Mouse (Mus musculus) forebrain, embryonic 15.5 days (tissue): Measurements from ENCODE around the gene Sh2d2a. TPM values are rescaled to one million over a fixed set of nuclear protein-coding genes. Genes with fewer than 3 reads are reported as not detected.

Source experiments
- ATAC-seq: fragments of 200-750 bp; cut with Nextera tagmentation; replicated peaks from 2 replicates; pipeline ENCODE4 v1.8.0; 2017; ENCODE audit warnings: mild to moderate bottlenecking, moderate TSS enrichment, moderate library complexity
- H3K27ac ChIP-seq: fragments of 300-500 bp; sonication (generic); replicated peaks from 2 replicates; pipeline ENCODE4 v1.5.1; 2015; ENCODE audit warnings: mild to moderate bottlenecking, inconsistent platforms
- H3K27me3 ChIP-seq: fragments of 300-500 bp; sonication (generic); 2 replicates; pipeline ENCODE4 v1.6.1; 2015; ENCODE audit warnings: inconsistent platforms
- H3K36me3 ChIP-seq: fragments of 300-500 bp; sonication (generic); 2 replicates; pipeline ENCODE4 v1.6.1; 2015; ENCODE audit warnings: mild to moderate bottlenecking, inconsistent platforms
- H3K4me1 ChIP-seq: fragments of 300-500 bp; sonication (generic); 2 replicates; pipeline ENCODE4 v1.6.1; 2015; ENCODE audit warnings: inconsistent platforms
- H3K4me2 ChIP-seq: fragments of 300-500 bp; sonication (generic); replicated peaks from 2 replicates; pipeline ENCODE4 v1.6.1; 2015; ENCODE audit warnings: mild to moderate bottlenecking, inconsistent platforms
- H3K4me3 ChIP-seq: fragments of 300-500 bp; sonication (generic); 2 replicates; pipeline ENCODE4 v1.5.1; 2015; ENCODE audit warnings: mild to moderate bottlenecking, inconsistent platforms
- H3K9ac ChIP-seq: fragments of 300-500 bp; sonication (generic); replicated peaks from 2 replicates; pipeline ENCODE4 v1.6.1; 2015; ENCODE audit warnings: mild to moderate bottlenecking, inconsistent platforms
- H3K9me3 ChIP-seq: fragments of 300-500 bp; sonication (generic); 2 replicates; pipeline ENCODE4 v1.6.1; 2016; ENCODE audit warnings: inconsistent platforms
- WGBS: fragments of 180-500 bp; shearing (Covaris S2); methylation state at CpG from one replicate; pipeline ENCODE4 v1.1.7; 2015; ENCODE audit warnings: mixed read lengths; 5-methylcytosine and 5-hydroxymethylcytosine counted together
- polyA plus RNA-seq: library from polyadenylated mRNA; unstranded; fragments of >200 nt; fragmentation: Nextera tagmentation; extraction: Ambion mirVana; gene quantifications from 2 replicates; pipeline ENCODE4 v1.2.1, GENCODE M21; 2015

The Sh2d2a gene
- polyA plus RNA-seq, 1 experiment from 2014 or later: not detected

DNA sequence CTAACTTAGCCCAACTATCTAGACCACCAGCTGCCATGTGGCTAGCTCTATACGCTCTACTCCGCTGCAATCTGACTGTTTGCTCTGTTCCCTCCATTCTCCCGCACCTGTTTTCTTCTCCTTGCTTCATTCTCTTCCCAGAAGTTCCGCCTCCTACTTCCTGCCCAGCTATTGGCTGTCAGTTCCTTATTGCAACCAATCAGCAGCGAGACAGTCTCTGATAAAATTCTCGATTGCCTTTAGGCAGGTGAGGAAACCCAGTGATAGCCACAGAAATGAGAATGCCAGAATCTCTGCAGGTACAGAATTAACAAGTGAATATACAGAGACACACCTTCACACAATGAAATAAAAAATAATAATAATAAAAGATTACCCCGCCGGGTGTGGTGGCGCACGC is 17.5 kb upstream of the Sh2d2a start:
- no peak overlapping the region for H3K4me2 ChIP-seq
- H3K4me1 ChIP-seq: no peaks in the 10 kb centered on the region
- no peaks in the 10 kb centered on the region for H3K9me3 ChIP-seq
- no peak overlapping the region for H3K27ac ChIP-seq
- H3K36me3 ChIP-seq: no peaks in the 10 kb centered on the region
- no peak overlapping the region for H3K4me3 ChIP-seq
- H3K27me3 ChIP-seq: no peaks in the 10 kb centered on the region
- WGBS: 57% methylated on average over 10 of the region's 10 CpGs
- ATAC-seq: no peak
- H3K9ac ChIP-seq: no peak overlapping the region

GRCm38 (mm10) chr3:87832109-87832859 is 14.3 kb upstream of the Sh2d2a start:
- ATAC-seq: no peak

GRCm38 (mm10) chr3:87833482-87833881 is 13.1 kb upstream of the Sh2d2a start:
- H3K9ac ChIP-seq: no peak overlapping the region
- no peak overlapping the region for H3K4me3 ChIP-seq
- H3K4me2 ChIP-seq: no peak overlapping the region
- WGBS: 65% methylated on average over 5 of the region's 5 CpGs
- no peak overlapping the region for H3K27ac ChIP-seq
- no peaks in the 10 kb centered on the region for H3K27me3 ChIP-seq
- ATAC-seq: no peak
- H3K4me1 ChIP-seq: no peaks in the 10 kb centered on the region
- H3K36me3 ChIP-seq: no peaks in the 10 kb centered on the region
- no peaks in the 10 kb centered on the region for H3K9me3 ChIP-seq

More at GRCm38 (mm10) chr3:87832109-87832859, 14.3 kb upstream of the Sh2d2a start:
- Histone ChIP-seq H3K27ac (no peak overlapping the region), H3K9ac (no peak overlapping the region), H3K27me3 (no peaks in the 10 kb centered on the region), H3K4me2 (no peak overlapping the region), H3K36me3 (no peaks in the 10 kb centered on the region), H3K9me3 (no peaks in the 10 kb centered on the region), H3K4me3 (no peak overlapping the region), H3K4me1 (no peaks in the 10 kb centered on the region)
- 86% methylated on average over 7 of the region's 7 CpGs for WGBS

GRCm38 (mm10) chr3:87838622-87839021 is 7.9 kb upstream of the Sh2d2a start:
- no peak overlapping the region for H3K9ac ChIP-seq
- no peaks in the 10 kb centered on the region for H3K4me1 ChIP-seq
- no peak overlapping the region for H3K4me3 ChIP-seq
- H3K27me3 ChIP-seq: no peaks in the 10 kb centered on the region
- H3K4me2 ChIP-seq: no peak overlapping the region
- WGBS: 3% methylated on average over 4 of the region's 4 CpGs
- H3K36me3 ChIP-seq: no peaks in the 10 kb centered on the region
- no peak for ATAC-seq
- H3K27ac ChIP-seq: no peak overlapping the region
- no peaks in the 10 kb centered on the region for H3K9me3 ChIP-seq

- no peak overlapping the region for H3K9ac ChIP-seq
- H3K4me3 ChIP-seq: no peak overlapping the region
- H3K36me3 ChIP-seq: no peaks in the 10 kb centered on the region
- H3K4me1 ChIP-seq: no peaks in the 10 kb centered on the region
- H3K27ac ChIP-seq: no peak overlapping the region
- ATAC-seq: no peak
- H3K4me2 ChIP-seq: no peak overlapping the region
- no peaks in the 10 kb centered on the region for H3K27me3 ChIP-seq
- no peaks in the 10 kb centered on the region for H3K9me3 ChIP-seq
Measured at GRCm38 (mm10) chr3:87840858-87841257, 5.7 kb upstream of the Sh2d2a start.

DNA sequence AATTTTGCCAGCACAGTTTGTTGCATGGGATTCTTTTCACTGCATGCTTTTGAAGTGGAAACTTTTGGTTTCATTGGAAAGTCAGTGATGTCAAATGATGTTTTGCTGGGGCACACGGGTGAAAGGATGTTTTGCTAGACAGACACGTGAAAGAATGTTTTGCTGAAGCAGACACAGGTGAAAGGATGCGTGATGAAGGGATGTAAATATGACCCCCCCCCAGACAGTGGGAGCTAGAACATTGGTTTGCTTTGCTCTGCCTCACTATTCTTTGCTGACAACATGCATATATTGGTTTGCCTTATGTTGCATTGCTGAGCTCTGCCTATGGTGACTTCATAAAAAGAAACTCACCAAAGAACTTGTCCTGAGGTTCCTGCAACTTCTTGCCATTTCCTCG is 1.6 kb upstream of the Sh2d2a start:
- no peaks in the 10 kb centered on the region for H3K27me3 ChIP-seq
- H3K4me3 ChIP-seq: no peak overlapping the region
- no peak overlapping the region for H3K9ac ChIP-seq
- H3K9me3 ChIP-seq: no peaks in the 10 kb centered on the region
- no peak overlapping the region for H3K4me2 ChIP-seq
- WGBS: 86% methylated on average over 4 of the region's 4 CpGs
- H3K36me3 ChIP-seq: no peaks in the 10 kb centered on the region
- no peaks in the 10 kb centered on the region for H3K4me1 ChIP-seq
- H3K27ac ChIP-seq: no peak overlapping the region
- ATAC-seq: no peak

- H3K36me3 ChIP-seq: no peaks in the 10 kb centered on the region
- WGBS: 76% methylated on average over 4 of the region's 4 CpGs
- no peak overlapping the region for H3K4me3 ChIP-seq
- H3K27ac ChIP-seq: no peak overlapping the region
- H3K9me3 ChIP-seq: no peaks in the 10 kb centered on the region
- H3K27me3 ChIP-seq: no peaks in the 10 kb centered on the region
- no peak overlapping the region for H3K9ac ChIP-seq
- ATAC-seq: no peak
- H3K4me1 ChIP-seq: no peaks in the 10 kb centered on the region
- no peak overlapping the region for H3K4me2 ChIP-seq
Measured at GRCm38 (mm10) chr3:87846186-87846585, 369 bp upstream of the Sh2d2a start.

DNA sequence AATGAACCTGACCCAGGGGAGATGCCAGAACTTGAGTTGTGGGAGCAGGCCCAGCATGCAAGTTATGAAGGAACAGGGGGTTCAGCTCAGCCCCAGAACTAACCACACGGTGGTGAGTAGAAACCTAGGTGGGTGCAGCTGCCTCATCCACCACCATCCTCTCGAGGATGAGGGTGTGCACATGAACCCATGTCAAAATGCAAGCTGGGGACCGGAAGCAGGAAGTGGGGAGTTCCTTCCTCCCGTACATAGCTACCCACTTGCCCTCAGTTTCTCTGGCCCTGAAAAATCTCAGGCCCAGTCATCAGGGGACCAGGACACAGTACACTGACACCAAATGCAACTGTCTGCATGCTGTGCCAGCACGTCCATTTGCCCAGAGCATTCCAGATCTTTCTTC is 1.1 kb downstream of the Sh2d2a start:
- Histone ChIP-seq H3K27me3 (no peaks in the 10 kb centered on the region), H3K9me3 (no peaks in the 10 kb centered on the region), H3K27ac (no peak overlapping the region), H3K9ac (no peak overlapping the region), H3K4me3 (no peak overlapping the region), H3K4me2 (no peak overlapping the region), H3K36me3 (no peaks in the 10 kb centered on the region), H3K4me1 (no peaks in the 10 kb centered on the region)
- ATAC-seq: no peak
- WGBS: 81% methylated on average over 5 of the region's 5 CpGs

DNA sequence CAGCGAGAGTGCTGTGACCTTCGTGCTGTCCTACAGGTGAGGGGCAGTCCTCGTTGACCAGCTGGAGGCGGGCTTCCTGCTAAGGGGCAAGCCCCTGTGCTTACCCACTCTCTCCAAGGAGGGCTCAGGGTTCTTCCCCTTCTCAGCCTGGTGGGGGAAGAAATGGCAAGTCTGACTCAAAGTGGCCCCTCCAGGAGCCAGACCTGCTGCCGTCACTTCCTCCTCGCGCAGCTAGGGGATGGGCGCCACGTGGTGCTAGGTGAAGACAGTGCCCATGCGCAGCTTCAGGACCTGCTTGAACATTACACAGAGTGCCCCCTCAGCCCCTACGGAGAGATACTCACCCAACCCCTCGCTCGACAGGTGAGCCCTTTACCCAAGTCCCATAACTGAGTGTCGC is 2.6 kb downstream of the Sh2d2a start:
- WGBS: 90% methylated on average over 14 of the region's 14 CpGs
- ATAC-seq: no peak
- no peak overlapping the region for H3K27ac ChIP-seq

DNA sequence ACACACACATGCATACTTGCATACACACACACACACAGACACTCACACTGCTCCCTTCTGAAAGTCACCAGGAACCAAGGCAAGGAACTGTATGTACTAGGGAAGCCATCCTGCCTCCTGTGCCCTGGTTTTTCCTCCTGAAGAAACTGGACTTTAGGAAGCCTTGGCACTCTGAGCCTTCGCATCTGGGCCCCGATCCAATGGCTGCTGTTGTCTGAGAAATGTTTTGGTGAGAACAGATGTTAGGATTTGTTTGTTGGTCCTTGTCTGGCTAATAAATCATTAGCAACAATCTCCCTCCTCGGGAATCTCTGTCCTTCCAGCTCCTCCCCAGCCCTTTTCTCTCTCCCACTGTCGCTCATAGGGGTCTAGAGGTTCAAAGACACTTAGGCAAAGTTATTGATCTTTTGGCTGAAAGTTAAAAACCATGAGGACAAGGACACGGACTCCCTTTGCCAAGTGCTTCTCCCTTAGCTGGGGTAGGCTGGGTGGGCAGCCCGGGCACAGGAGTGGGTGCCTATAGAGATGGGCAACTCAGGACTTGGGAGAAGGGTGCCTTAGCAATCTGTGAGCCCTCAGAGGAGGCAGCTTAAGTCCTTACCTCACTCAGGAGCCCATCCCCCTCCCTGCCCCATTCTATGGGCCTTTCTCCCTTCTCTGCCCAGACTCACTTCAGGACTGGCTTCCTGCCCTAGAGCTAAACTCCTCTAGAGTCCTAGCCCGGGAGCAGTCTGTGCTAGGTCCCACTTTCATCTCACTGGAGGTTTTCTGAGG is 8.4 kb downstream of the Sh2d2a start:
- H3K27ac ChIP-seq: no peak overlapping the region
- 68% methylated on average over 7 of the region's 7 CpGs for WGBS
- no peak for ATAC-seq

More for the DNA sequence above, 2.6 kb downstream of the Sh2d2a start:
- Histone ChIP-seq H3K9ac (no peak overlapping the region), H3K27me3 (no peaks in the 10 kb centered on the region), H3K9me3 (no peaks in the 10 kb centered on the region), H3K4me3 (no peak overlapping the region), H3K4me2 (no peak overlapping the region), H3K4me1 (no peaks in the 10 kb centered on the region), H3K36me3 (no peaks in the 10 kb centered on the region)

GRCm38 (mm10) chr3:87855936-87856335 is 9.4 kb downstream of the Sh2d2a start:
- ATAC-seq: no peak
- Histone ChIP-seq H3K9ac (no peak overlapping the region), H3K4me3 (no peak overlapping the region), H3K36me3 (peaks cover 30% of the 10 kb centered on the region), H3K9me3 (no peaks in the 10 kb centered on the region), H3K27ac (no peak overlapping the region), H3K4me1 (no peaks in the 10 kb centered on the region), H3K4me2 (no peak overlapping the region), H3K27me3 (no peaks in the 10 kb centered on the region)
- WGBS: 87% methylated on average over 8 of the region's 8 CpGs

More for the DNA sequence above, 8.4 kb downstream of the Sh2d2a start:
- H3K27me3 ChIP-seq: no peaks in the 10 kb centered on the region
- peaks cover 29% of the 10 kb centered on the region for H3K36me3 ChIP-seq
- H3K4me2 ChIP-seq: no peak overlapping the region
- H3K9me3 ChIP-seq: no peaks in the 10 kb centered on the region
- H3K9ac ChIP-seq: no peak overlapping the region
- no peak overlapping the region for H3K4me3 ChIP-seq
- H3K4me1 ChIP-seq: no peaks in the 10 kb centered on the region

GRCm38 (mm10) chr3:87857666-87858065 is 11.1 kb downstream of the Sh2d2a start:
- no peaks in the 10 kb centered on the region for H3K9me3 ChIP-seq
- H3K27me3 ChIP-seq: no peaks in the 10 kb centered on the region
- H3K4me3 ChIP-seq: no peak overlapping the region
- 95% methylated on average over 8 of the region's 8 CpGs for WGBS
- no peak overlapping the region for H3K9ac ChIP-seq
- peaks cover 46% of the 10 kb centered on the region for H3K36me3 ChIP-seq
- no peak overlapping the region for H3K4me2 ChIP-seq
- no peak for ATAC-seq
- H3K4me1 ChIP-seq: no peaks in the 10 kb centered on the region
- H3K27ac ChIP-seq: no peak overlapping the region
